Mouse (Mus musculus): ENCODE measurements around the gene Rbm4. TPM values are rescaled to one million over a fixed set of nuclear protein-coding genes. Genes with fewer than 3 reads are reported as not detected.
"Not testable (repeated sequence)": the region's sequence is repeated elsewhere in the genome, so short reads cannot be mapped to it uniquely, and the experiment has no call there.

Rbm4 gene
- polyA plus RNA-seq, 1 experiment from 2014 or later, result 66.1 TPM

DNA sequence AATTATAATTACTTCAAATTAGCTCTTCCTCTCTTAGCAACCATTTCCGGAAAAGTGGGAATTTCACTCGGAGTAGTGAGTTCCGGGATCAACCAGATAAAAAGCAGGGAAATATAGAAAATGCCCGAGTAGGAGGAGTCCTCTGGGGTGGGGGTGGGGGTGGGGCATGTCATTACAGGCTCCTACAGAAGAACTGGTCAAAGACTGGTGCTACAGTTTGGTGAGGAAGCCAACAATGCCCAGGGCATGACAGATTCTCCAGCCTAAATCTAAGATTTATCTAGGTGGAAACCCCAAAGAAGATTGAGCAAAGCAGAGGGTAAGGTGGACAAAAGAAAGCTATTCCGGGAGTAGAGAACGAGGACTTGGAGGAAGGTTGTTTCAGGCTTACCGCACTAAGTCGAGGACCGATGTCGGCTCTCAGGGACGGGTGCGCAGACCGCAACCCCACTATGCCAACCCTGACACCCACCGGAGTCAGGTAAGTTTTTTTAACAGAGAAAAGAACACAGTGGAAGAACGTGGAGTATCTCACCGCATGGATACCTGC, 345 bp downstream of the Rbm4 start:
- H3K9ac ChIP-seq, result peak overlapping the region; percentile 65
- peak overlapping the region; percentile 85 for H3K4me2 ChIP-seq
- 1% methylated on average over 16 of the region's 16 CpGs for WGBS
- H3K27ac ChIP-seq, result peak overlapping the region; percentile 83
- ATAC-seq (replicated peaks; ENCODE audit: low FRiP score), result peak; percentile 61
- no peaks in the 10 kb centered on the region for H3K27me3 ChIP-seq
- H3K4me1 ChIP-seq, result peaks cover 43% of the 10 kb centered on the region
- H3K9me3 ChIP-seq (replicated peaks), result no peaks in the 10 kb centered on the region
- peak overlapping the region; percentile 65 for H3K4me3 ChIP-seq (replicated peaks)
- peaks cover 56% of the 10 kb centered on the region for H3K36me3 ChIP-seq

DNA sequence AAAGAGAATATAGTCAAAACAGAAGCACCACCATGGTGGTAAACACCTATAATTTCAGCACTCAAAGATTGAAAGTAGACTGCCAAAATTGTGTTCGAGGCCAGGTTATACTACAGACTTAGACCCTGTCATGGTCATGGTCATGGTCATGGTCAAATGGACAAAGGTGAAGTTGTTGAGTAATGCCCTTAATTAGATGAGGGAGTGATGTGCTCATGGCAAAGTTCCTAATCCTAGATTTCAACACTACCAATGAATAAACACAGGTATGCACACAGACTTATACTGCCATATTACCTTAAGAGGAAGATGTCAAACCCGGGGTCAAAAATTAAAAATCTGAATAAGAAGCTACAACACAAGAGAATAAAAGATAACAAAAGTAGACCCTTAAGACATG, 7.4 kb downstream of the Rbm4 start:
- Histone ChIP-seq H3K9ac (no peak overlapping the region), H3K4me2 (no peak overlapping the region), H3K27ac (no peak overlapping the region), H3K4me1 (peaks cover 20% of the 10 kb centered on the region), H3K9me3 (replicated peaks) (no peaks in the 10 kb centered on the region), H3K36me3 (peaks cover 96% of the 10 kb centered on the region), H3K27me3 (no peaks in the 10 kb centered on the region), H3K4me3 (replicated peaks) (no peak overlapping the region)
- no peak for ATAC-seq (replicated peaks; ENCODE audit: low FRiP score)
- WGBS, result 94% methylated on average over 2 of the region's 2 CpGs

DNA sequence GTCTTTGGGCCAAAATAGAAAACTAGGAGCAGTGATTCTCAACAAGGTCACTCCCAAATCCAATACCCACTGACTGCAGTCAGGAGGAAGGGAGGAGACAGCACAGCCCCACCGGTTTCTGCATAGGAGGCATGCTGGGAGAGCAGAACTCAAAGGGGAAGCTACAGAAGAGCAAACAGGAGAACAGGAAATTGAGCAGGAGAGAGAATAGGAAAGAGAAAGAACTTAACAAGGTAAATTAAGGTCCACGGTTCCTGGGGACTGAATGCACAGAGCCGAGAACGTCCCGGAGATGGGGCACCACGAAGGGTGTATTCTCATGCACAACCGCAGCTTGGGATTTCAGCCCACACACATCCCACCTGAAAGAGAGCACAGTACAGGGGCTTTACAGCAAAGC, 8.5 kb downstream of the Rbm4 start:
- no peak for ATAC-seq (replicated peaks; ENCODE audit: low FRiP score)
- peaks cover 94% of the 10 kb centered on the region for H3K36me3 ChIP-seq

DNA sequence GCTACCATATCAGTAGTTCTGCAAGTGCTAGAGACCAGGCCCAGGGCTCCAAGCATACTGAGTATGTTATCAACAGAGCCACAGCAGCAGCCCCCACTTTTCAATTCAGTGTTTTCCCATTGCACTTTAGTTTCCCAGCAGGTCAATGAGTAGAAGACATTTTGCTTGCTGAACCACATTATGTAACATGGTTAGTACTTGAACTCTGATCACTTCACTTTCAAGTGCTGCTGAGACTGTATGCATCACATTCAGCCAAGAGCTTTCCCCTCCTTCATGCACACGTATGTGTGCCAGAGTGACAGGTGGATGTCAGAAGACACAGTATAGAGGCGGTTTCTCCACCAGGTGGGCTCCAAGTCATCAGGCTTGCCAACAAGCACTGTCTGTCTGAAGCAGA, 10.8 kb downstream of the Rbm4 start:
- no peak overlapping the region for H3K4me3 ChIP-seq (replicated peaks)
- peaks cover 4% of the 10 kb centered on the region; the same call in 1 of the 2 replicates for H3K4me1 ChIP-seq
- no peak overlapping the region for H3K9ac ChIP-seq
- WGBS, result 87% methylated on average over 2 of the region's 2 CpGs
- H3K36me3 ChIP-seq, result peaks cover 93% of the 10 kb centered on the region
- no peak overlapping the region for H3K4me2 ChIP-seq
- H3K27me3 ChIP-seq, result no peaks in the 10 kb centered on the region
- H3K9me3 ChIP-seq (replicated peaks), result no peaks in the 10 kb centered on the region
- H3K27ac ChIP-seq, result no peak overlapping the region
- no peak for ATAC-seq (replicated peaks; ENCODE audit: low FRiP score)

More for the DNA sequence above, 8.5 kb downstream of the Rbm4 start:
- H3K4me3 ChIP-seq (replicated peaks), result no peak overlapping the region
- no peaks in the 10 kb centered on the region for H3K9me3 ChIP-seq (replicated peaks)
- WGBS, result 89% methylated on average over 7 of the region's 7 CpGs
- no peak overlapping the region for H3K9ac ChIP-seq
- H3K4me2 ChIP-seq, result no peak overlapping the region
- H3K27ac ChIP-seq, result no peak overlapping the region
- H3K27me3 ChIP-seq, result no peaks in the 10 kb centered on the region
- peaks cover 9% of the 10 kb centered on the region for H3K4me1 ChIP-seq

DNA sequence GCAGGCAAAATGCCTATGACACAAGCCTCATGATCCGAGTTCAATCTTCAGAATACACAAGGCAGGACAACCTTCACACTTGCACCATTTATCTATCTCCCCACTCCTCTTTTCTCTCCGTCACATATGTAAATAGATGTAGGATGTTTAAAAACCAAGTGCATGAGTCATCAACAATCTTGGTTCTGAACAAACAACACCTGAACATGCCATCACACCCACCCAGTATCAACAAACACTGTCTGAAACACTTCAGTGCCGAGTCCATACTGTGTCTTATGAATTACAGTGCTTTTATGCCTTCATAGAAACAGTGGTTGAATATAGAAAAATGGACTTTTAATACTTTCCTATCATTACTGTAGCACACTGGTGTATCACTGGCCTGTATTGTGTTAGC, 20.9 kb downstream of the Rbm4 start:
- no peak overlapping the region for H3K4me3 ChIP-seq (replicated peaks)
- ATAC-seq (replicated peaks; ENCODE audit: low FRiP score), result no peak
- H3K9me3 ChIP-seq (replicated peaks), result no peaks in the 10 kb centered on the region
- H3K4me2 ChIP-seq, result no peak overlapping the region
- H3K36me3 ChIP-seq, result peaks cover 94% of the 10 kb centered on the region
- H3K27ac ChIP-seq, result no peak overlapping the region
- no peaks in the 10 kb centered on the region for H3K27me3 ChIP-seq
- H3K9ac ChIP-seq, result no peak overlapping the region
- H3K4me1 ChIP-seq, result no peaks in the 10 kb centered on the region
- WGBS, result 86% methylated on average over 3 of the region's 3 CpGs

DNA sequence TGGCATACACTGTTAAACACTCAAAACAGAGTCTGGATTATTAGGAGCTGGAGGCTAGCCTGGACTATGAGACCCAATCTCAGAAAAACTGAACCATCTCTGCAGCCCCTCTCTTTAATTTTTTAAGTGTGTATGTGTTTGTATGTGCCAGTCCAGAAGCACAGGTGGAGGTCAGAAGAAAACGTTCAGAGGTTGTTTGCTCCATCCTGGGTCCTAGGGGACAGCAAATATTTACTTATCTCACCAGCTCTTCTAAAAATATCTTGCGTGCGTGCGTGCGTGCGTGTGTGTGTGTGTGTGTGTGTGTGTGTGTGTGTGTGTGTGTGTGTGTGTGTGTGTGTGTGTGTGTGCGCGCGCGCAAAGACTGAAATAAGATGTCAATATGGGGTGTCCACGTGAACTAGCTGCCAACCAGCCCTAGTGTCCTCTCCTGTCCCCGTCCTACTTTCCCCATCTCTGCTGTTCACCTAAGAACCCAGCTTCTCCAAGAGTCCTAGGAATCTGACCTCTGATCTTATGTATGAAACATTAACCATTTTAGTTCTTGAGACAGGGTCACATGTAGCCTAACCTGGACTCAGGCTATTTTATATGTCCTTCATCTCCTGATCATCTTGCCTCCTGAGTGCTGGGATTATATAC, 26.1 kb downstream of the Rbm4 start:
- peaks cover 95% of the 10 kb centered on the region for H3K36me3 ChIP-seq
- no peak overlapping the region for H3K27ac ChIP-seq
- no peaks in the 10 kb centered on the region for H3K9me3 ChIP-seq (replicated peaks)
- 0 out of 2 replicates have a peak, but pooled peaks have one; percentile 18 for ATAC-seq (replicated peaks; ENCODE audit: low FRiP score)
- no peak overlapping the region for H3K4me3 ChIP-seq (replicated peaks)
- H3K9ac ChIP-seq, result no peak overlapping the region
- H3K4me1 ChIP-seq, result no peaks in the 10 kb centered on the region
- no peaks in the 10 kb centered on the region for H3K27me3 ChIP-seq
- no peak overlapping the region for H3K4me2 ChIP-seq
- 83% methylated on average over 12 of the region's 12 CpGs for WGBS

DNA sequence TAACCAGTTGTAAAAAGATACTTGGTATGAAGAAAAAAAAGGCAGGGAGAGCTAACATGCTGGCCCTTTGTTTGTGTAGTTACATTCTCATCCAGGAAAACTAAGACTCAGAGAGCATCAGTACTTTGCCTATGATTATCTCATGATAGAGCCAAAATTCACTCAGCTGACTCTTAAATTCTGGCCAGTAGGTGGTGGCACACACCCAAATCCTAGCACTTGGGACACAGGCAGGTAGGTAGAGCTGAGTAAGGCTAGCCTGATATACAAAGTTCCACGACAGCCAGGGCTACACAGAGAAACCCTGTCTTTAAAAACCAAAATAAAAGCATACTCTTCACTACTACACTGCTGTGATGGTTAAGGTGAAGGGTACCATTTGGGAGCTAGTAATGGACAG, 30.8 kb downstream of the Rbm4 start:
- no peaks in the 10 kb centered on the region for H3K9me3 ChIP-seq (replicated peaks)
- peaks cover 82% of the 10 kb centered on the region for H3K36me3 ChIP-seq
- H3K4me3 ChIP-seq (replicated peaks), result no peak overlapping the region
- H3K27ac ChIP-seq, result no peak overlapping the region
- H3K4me2 ChIP-seq, result no peak overlapping the region
- WGBS, result 65% methylated on average over 1 of the region's 1 CpGs
- H3K4me1 ChIP-seq, result peaks cover 17% of the 10 kb centered on the region
- H3K27me3 ChIP-seq, result no peaks in the 10 kb centered on the region
- no peak for ATAC-seq (replicated peaks; ENCODE audit: low FRiP score)
- no peak overlapping the region for H3K9ac ChIP-seq

DNA sequence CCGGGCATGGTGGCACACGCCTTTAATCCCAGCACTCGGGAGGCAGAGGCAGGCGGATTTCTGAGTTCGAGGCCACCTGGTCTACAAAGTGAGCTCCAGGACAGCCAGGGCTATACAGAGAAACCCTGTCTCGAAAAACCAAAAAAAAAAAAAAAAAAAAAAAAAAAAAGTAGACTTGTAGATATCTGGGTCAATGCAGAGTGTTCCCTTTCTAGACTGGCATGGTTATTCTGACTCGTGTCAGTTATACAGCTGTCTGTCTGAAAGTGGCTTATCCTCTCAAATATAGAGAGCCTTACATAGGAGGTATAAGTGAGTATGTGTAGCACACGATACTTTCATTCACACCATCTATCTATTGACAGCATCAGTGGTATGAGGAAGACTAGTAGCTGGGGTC, 33.2 kb downstream of the Rbm4 start:
- H3K9ac ChIP-seq; ATAC-seq (replicated peaks; ENCODE audit: low FRiP score); H3K27me3 ChIP-seq; H3K9me3 ChIP-seq (replicated peaks); H3K27ac ChIP-seq; H3K4me3 ChIP-seq (replicated peaks); H3K4me2 ChIP-seq: not testable (repeated sequence)
- Histone ChIP-seq H3K4me1 (peaks cover 26% of the 10 kb centered on the region), H3K36me3 (peaks cover 61% of the 10 kb centered on the region)
- 89% methylated on average over 8 of the region's 8 CpGs for WGBS

DNA sequence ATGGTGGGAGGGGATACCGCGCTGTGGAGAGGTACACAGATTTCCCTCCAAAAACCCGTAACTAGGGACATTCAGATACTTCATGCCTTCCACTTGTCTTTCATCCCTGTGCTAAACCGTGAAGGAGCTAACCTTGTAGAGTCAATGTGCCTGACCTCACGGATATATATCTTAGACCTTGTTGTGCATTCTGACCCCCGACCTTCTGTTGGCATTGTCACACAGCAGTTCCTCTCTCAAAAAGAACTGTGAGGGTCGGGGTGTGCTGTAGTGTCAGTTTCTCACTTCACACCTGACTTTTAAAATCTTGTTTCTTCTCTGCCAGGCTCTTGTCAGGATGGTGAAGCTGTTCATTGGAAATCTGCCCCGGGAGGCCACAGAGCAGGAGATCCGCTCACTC, 36.8 kb downstream of the Rbm4 start:
- H3K9me3 ChIP-seq (replicated peaks), result no peaks in the 10 kb centered on the region
- no peak for ATAC-seq (replicated peaks; ENCODE audit: low FRiP score)
- peak overlapping the region; percentile 98 for H3K27ac ChIP-seq
- peak overlapping the region; percentile 81 for H3K4me3 ChIP-seq (replicated peaks)
- peak overlapping the region; percentile 77 for H3K4me2 ChIP-seq
- no peaks in the 10 kb centered on the region for H3K27me3 ChIP-seq
- peaks cover 27% of the 10 kb centered on the region for H3K36me3 ChIP-seq
- 1% methylated on average over 9 of the region's 9 CpGs for WGBS
- peak overlapping the region; percentile 89 for H3K9ac ChIP-seq
- H3K4me1 ChIP-seq, result peaks cover 26% of the 10 kb centered on the region

DNA sequence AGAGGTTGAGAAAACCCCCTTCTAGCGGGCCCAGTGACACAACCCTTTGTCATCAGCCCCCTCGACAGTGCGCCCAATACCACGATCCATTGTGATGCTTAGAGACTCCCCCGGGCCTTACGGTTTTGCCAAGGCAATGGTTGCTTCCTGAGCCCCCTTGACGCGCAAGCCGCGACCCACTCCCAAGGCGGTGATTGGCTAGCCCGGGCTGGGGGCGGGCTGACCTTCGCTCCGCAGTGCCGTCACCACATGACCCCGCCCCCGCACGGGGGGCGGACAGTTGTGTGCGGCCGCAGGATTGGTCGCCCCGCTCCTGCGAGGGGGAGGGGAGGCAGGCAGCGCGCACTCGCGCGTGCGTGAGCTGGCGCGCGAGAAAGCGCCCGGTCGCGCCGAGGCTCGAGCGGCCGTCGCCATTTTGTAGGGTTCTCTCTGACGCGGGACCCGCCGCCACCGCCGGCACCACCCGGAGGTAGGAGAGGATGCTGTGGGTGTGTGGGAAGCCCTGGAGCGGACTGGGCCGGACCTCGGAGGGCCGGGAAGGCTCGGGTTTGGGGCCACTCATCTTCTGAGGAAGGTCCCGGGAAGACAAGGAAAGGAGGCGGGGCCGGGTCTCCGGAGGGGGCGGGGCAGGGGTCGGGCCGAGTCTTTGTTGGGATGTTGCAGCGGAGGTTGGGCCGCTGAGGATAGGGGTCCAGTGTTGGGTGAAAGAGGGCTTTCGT, 37.3 kb downstream of the Rbm4 start, which contains the start of gene Rbm4b:
Gene Rbm4b (plus strand): TSS at position 305 of the 719 bp plus-strand sequence.
- Histone ChIP-seq H3K27ac (peak within 1 kb of the TSS; percentile 98), H3K4me1 (peaks cover 26% of the 10 kb centered on the region), H3K4me3 (replicated peaks) (peak within 1 kb of the TSS; percentile 81), H3K9me3 (replicated peaks) (no peaks in the 10 kb centered on the region), H3K9ac (peak within 1 kb of the TSS; percentile 89), H3K36me3 (peaks cover 21% of the 10 kb centered on the region), H3K4me2 (peak within 1 kb of the TSS; percentile 77), H3K27me3 (no peaks in the 10 kb centered on the region)
- peak; percentile 98 for ATAC-seq (replicated peaks; ENCODE audit: low FRiP score)
- under 1% methylated on average over 65 of the region's 65 CpGs for WGBS

DNA sequence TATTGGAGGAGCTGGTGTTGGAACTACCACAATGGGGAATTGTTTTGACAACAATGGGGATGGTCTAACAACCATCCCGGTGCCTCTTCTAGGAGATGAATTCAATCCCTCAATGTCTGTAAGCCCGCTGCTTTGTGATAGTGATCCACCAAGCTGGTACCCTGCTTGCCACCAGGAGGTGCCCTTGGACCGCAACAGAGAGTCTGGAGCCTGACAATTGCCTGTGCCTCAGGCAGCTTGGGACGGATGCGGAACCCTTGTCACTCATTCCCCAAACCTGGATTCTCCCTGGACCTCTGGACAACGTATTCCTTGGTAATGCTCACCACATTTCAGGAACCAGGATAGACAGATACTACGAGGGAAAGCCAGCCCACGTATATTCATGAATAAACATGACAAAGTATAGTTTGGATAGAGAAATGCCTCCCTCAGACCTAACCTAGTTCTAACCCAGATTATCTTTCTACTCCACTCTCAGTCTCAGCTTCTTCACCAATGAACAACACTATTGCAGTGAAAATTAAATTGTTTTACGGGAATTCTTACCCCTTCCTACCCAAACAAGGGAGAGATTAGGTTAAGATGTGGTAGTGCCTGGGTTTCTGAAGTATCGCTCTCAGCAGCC, 38.0 kb downstream of the Rbm4 start:
- Histone ChIP-seq H3K4me3 (replicated peaks) (peak overlapping the region; percentile 81), H3K4me2 (peak overlapping the region; percentile 77), H3K36me3 (peaks cover 14% of the 10 kb centered on the region), H3K27ac (peak overlapping the region; percentile 98), H3K9ac (peak overlapping the region; percentile 42), H3K9me3 (replicated peaks) (no peaks in the 10 kb centered on the region), H3K4me1 (peaks cover 26% of the 10 kb centered on the region), H3K27me3 (no peaks in the 10 kb centered on the region)
- peak; percentile 70 for ATAC-seq (replicated peaks; ENCODE audit: low FRiP score)
- under 1% methylated on average over 10 of the region's 10 CpGs for WGBS

DNA sequence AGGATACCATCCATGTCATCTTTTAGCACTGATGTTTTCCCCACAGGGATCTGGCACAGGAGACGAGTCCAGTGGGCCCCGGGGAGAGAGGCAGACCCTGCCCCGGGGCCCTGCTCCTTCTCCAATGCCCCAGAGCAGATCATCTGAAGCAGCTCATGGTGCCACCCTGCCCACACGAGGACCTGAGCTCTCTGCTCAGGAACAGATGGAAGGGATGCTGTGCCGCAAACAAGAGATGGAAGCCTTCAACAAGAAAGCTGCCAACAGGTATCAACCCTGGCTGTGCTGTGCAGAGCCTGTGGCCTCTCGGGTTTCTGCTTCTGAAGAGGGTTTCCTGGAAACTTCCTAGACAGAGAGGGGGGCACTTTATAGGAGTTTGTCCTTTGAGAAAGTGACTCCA, 43.7 kb downstream of the Rbm4 start:
- Histone ChIP-seq H3K36me3 (peaks cover 4% of the 10 kb centered on the region), H3K9ac (no peak overlapping the region), H3K4me3 (replicated peaks) (no peak overlapping the region), H3K4me2 (no peak overlapping the region), H3K27ac (no peak overlapping the region), H3K4me1 (peaks cover 2% of the 10 kb centered on the region; the same call in 1 of the 2 replicates), H3K9me3 (replicated peaks) (no peaks in the 10 kb centered on the region), H3K27me3 (no peaks in the 10 kb centered on the region)
- no peak for ATAC-seq (replicated peaks; ENCODE audit: low FRiP score)
- 81% methylated on average over 6 of the region's 6 CpGs for WGBS
